Mouse (Mus musculus) heart, adult 2 months (tissue): ENCODE measurements at regions not wholly inside any gene's neighbourhood (a gene's known extent, or its start where the extent isn't known, plus 50 kb on each side); places are given as distances from the start of the nearest gene placed in this dataset.

Source experiments
- DNase-seq, 2 experiments: peaks; one replicate each; pipeline ENCODE4 v3.0.0; 2021
- H3K27ac ChIP-seq: fragments of 200-600 bp; 2 replicates; pipeline ENCODE4 v1.8.1; 2022
- H3K27me3 ChIP-seq: fragments of 200-500 bp; 2 replicates; pipeline ENCODE4 v1.6.1; 2012; ENCODE audit warnings: mild to moderate bottlenecking, low read length, inconsistent platforms, mixed read lengths; ENCODE audit not compliant: control insufficient read depth, insufficient read depth
- H3K36me3 ChIP-seq: fragments of 200-500 bp; 2 replicates; pipeline ENCODE4 v1.6.1; 2012; ENCODE audit warnings: low read length, inconsistent platforms; ENCODE audit not compliant: control insufficient read depth, insufficient read depth
- H3K4me1 ChIP-seq: fragments of 200-500 bp; 2 replicates; pipeline ENCODE4 v1.6.1; 2011; ENCODE audit warnings: low read length; ENCODE audit not compliant: control insufficient read depth, insufficient read depth
- H3K4me3 ChIP-seq: fragments of 200-600 bp; 2 replicates; pipeline ENCODE4 v1.8.1; 2022
- H3K79me2 ChIP-seq: fragments of 200-500 bp; replicated peaks from 2 replicates; pipeline ENCODE4 v1.6.1; 2012; ENCODE audit warnings: mild to moderate bottlenecking, inconsistent platforms, low read length, moderate library complexity, mixed read lengths; ENCODE audit not compliant: control insufficient read depth, insufficient read depth
- H3K9ac ChIP-seq: fragments of 200-500 bp; 2 replicates; pipeline ENCODE4 v1.6.1; 2012; ENCODE audit warnings: low read depth, mild to moderate bottlenecking, control low read depth, inconsistent platforms, low read length, mixed read lengths
- CTCF ChIP-seq: fragments of 200-600 bp; IDR thresholded peaks from 2 replicates; pipeline ENCODE4 v1.8.1; 2022; ENCODE audit warnings: antibody characterized with exemption, mild to moderate bottlenecking, moderate library complexity
- EP300 ChIP-seq: fragments of 200-500 bp; IDR thresholded peaks from 2 replicates; pipeline ENCODE4 v1.6.1; 2011; ENCODE audit warnings: low read depth, low read length, control low read depth; ENCODE audit not compliant: insufficient read depth
- POLR2A ChIP-seq: fragments of 200-500 bp; IDR thresholded peaks from 2 replicates; pipeline ENCODE4 v1.6.1; 2011; ENCODE audit warnings: mild to moderate bottlenecking, low read depth, low read length, control low read depth; ENCODE audit not compliant: insufficient read depth
- WGBS: fragments of 180-500 bp; shearing (Covaris S2); methylation state at CpG from one replicate; pipeline ENCODE4 v1.1.7; 2018; 5-methylcytosine and 5-hydroxymethylcytosine counted together
- intact Hi-C: fragments of 180-260 bp; cut with DNase I; formaldehyde crosslinking; loops from one replicate; pipeline ENCODE4 v1.15.1; 2025

DNA sequence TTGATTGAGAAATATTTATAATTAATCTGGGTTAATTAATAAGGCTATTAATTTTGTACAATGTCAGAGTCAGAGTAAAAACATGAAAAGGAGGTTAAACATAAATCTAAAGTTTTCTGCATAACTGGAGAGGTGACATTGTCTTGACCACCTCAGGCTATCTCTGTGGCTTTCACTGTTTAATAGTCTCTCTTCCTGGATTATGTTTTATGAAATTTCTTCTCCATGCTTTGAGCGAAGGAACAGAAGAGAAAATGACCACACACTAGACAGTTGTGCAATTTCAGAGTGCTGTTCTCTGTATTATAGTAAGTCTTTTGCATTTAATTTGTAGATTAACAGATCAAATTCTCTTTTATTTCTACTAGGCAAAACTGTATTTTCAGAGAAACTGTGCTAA is 239.3 kb upstream of the C030005K15Rik start:
- intact Hi-C loops = no loop called here
- TF ChIP-seq POLR2A (no peak), CTCF (no peak), EP300 (no peak)
- Histone ChIP-seq H3K79me2 (no peaks in the 10 kb centered on the region), H3K9ac (no peak overlapping the region), H3K4me1 (no peaks in the 10 kb centered on the region), H3K27me3 (no peaks in the 10 kb centered on the region), H3K27ac (no peak overlapping the region), H3K36me3 (no peaks in the 10 kb centered on the region), H3K4me3 (no peak overlapping the region)
- 93% methylated on average over 1 of the region's 1 CpGs for WGBS
- DNase-seq = no peak

- Histone ChIP-seq H3K4me1 (no peaks in the 10 kb centered on the region), H3K4me3 (no peak overlapping the region), H3K9ac (no peak overlapping the region), H3K36me3 (no peaks in the 10 kb centered on the region), H3K27me3 (no peaks in the 10 kb centered on the region), H3K79me2 (no peaks in the 10 kb centered on the region), H3K27ac (no peak overlapping the region)
- intact Hi-C loops = no loop called here
- WGBS = 46% methylated on average over 2 of the region's 2 CpGs
- no peak for DNase-seq
- TF ChIP-seq EP300 (no peak), CTCF (no peak), POLR2A (no peak)
Observed at GRCm38 (mm10) chr10:97966931-97967330, 240.4 kb upstream of the C030005K15Rik start.

DNA sequence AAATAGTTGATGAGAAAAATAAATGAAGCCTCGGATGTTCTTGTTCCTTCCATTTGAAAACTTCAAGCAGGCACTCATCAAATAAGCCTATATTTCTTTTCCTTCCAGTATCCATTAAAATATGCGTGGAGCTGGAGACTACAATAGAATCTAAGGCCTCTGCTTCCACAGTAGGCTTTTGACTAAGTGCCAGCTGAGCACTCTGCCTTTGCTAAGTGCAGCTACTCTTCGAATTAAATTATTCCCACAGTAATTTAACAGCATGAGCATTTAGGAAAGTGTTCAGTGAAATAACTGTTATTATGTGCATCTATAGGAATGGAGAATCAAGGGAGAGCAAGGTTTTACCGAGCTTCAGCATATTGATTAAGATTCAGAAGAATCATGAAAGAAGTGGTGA is 280.5 kb upstream of the C030005K15Rik start:
- no peaks in the 10 kb centered on the region for H3K27me3 ChIP-seq
- no peaks in the 10 kb centered on the region for H3K4me1 ChIP-seq
- H3K9ac ChIP-seq = no peak overlapping the region
- TF ChIP-seq EP300 (no peak), POLR2A (no peak), CTCF (no peak)
- no peak overlapping the region for H3K27ac ChIP-seq
- H3K4me3 ChIP-seq = no peak overlapping the region
- no peaks in the 10 kb centered on the region for H3K79me2 ChIP-seq
- intact Hi-C loops = no loop called here
- no peaks in the 10 kb centered on the region for H3K36me3 ChIP-seq
- no peak for DNase-seq
- WGBS = 40% methylated on average over 4 of the region's 4 CpGs

DNA sequence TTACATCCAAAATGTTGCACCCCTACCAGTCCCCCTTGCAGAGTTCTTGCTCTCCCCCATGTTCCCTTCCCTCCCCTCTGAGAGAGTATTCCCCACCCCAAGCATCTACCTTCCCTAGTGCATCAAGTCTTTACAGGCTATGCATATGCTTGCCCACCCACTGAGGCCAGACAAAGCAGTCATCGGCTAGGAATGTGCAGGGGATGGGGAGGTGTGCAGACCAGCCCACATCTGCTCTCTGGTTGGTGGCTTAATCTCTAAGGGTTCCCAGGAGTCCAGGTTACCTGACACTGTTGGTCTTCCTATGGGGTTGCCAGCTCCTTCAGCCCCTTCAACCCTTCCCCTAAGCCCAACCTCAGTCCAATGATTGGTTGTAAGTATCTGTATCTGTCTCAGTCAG is 281.8 kb upstream of the C030005K15Rik start:
- WGBS = 47% methylated on average over 1 of the region's 1 CpGs
- no peaks in the 10 kb centered on the region for H3K79me2 ChIP-seq
- no peak for DNase-seq
- H3K4me3 ChIP-seq = no peak overlapping the region
- H3K9ac ChIP-seq = no peak overlapping the region
- intact Hi-C loops = no loop called here
- TF ChIP-seq POLR2A (no peak), EP300 (no peak), CTCF (no peak)
- no peak overlapping the region for H3K27ac ChIP-seq
- no peaks in the 10 kb centered on the region for H3K27me3 ChIP-seq
- no peaks in the 10 kb centered on the region for H3K4me1 ChIP-seq
- H3K36me3 ChIP-seq = no peaks in the 10 kb centered on the region

DNA sequence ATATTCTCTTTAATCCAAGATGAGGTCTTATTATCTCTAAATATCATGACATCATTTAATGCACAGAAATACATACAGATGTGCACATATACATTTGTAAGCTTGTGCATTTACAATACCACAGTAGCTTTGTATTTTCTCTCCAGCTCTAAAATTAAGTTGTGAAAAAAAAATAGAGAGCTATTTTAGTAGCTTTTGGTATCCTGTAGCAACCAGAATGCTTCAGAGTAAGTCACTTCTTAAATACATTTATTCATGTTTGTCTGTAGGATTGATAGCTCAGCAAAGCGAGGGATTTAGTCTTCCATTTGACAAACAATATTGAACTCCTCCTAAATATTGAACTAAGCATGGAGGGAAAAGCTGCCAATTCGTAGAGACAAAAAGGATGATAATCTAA is 286.4 kb upstream of the C030005K15Rik start:
- TF ChIP-seq EP300 = no peak
- TF ChIP-seq CTCF = no peak
- TF ChIP-seq POLR2A = no peak
- Histone ChIP-seq H3K27ac (no peak overlapping the region), H3K4me3 (no peak overlapping the region), H3K79me2 (no peaks in the 10 kb centered on the region), H3K9ac (no peak overlapping the region), H3K4me1 (no peaks in the 10 kb centered on the region), H3K27me3 (no peaks in the 10 kb centered on the region), H3K36me3 (no peaks in the 10 kb centered on the region)
- intact Hi-C loops = no loop called here
- WGBS = 75% methylated on average over 2 of the region's 2 CpGs
- no peak for DNase-seq

GRCm38 (mm10) chr10:98014985-98015902 is 288.7 kb upstream of the C030005K15Rik start:
- Histone ChIP-seq H3K4me1 (no peaks in the 10 kb centered on the region), H3K27ac (no peak overlapping the region), H3K79me2 (no peaks in the 10 kb centered on the region), H3K9ac (no peak overlapping the region), H3K27me3 (no peaks in the 10 kb centered on the region), H3K4me3 (no peak overlapping the region), H3K36me3 (no peaks in the 10 kb centered on the region)
- DNase-seq = no peak
- no peak for TF ChIP-seq POLR2A
- no peak for TF ChIP-seq CTCF
- no peak for TF ChIP-seq EP300
- intact Hi-C loops = no loop called here
- WGBS = 80% methylated on average over 10 of the region's 10 CpGs
